In the genomic region with DNA sequence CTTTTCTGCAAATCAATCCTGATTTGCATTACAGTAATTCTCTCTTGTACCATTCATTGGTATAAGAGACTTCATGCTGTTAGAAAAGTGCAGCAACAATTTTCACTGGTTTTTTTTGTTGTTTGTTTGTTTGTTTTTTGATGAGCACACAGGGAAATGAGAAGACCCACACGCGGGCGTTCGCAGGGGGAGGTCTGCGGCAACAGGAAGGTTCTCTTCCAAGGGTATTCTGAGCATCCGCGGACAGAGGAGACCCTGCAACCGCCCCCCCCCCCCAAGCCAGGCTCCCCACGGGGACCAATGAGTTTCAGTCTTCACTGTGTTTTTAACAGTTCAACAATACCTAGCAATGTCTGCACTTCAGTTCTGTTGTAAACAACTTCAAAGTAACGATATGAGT, we compare ENCODE assay signal across 33 mouse cellular contexts. TPM values are rescaled to one million over a fixed set of nuclear protein-coding genes. Genes with fewer than 3 reads are reported as not detected.
"Had no signal": no experiment of that assay in that cellular context is flagged by ENCODE, and none has a peak within 500 bp of the region (broad histone marks: within the 10 kb centered on the region; RNA-seq: fewer than 3 reads in every experiment).

No protein-coding gene starts in this region.

- H3K27me3 ChIP-seq: embryonic facial prominence, embryonic 12.5 days; embryonic facial prominence, embryonic 13.5 days; embryonic facial prominence, embryonic 15.5 days; forebrain, embryonic 12.5 days; forebrain, embryonic 13.5 days had no signal

- DNase-seq: cerebellum, adult 9-10 months; cerebellum, adult 9-11 months; cerebellum, postnatal 10 days; cerebellum, postnatal 14 days; cerebellum, postnatal 25 days; cerebellum, postnatal 36 days; embryo, embryonic 11 days; forebrain, postnatal 0 days; gastrocnemius, adult 2 months; gastrocnemius, postnatal 10 days; gastrocnemius, postnatal 14 days; gastrocnemius, postnatal 25 days; gastrocnemius, postnatal 36 days; heart, adult 11 months; heart, adult 18-20 months; heart, adult 2 months had no signal

- ATAC-seq: forebrain, embryonic 13.5 days; forebrain, embryonic 14.5 days; forebrain, embryonic 16.5 days; forebrain, postnatal 0 days had no signal

- H3K4me3 ChIP-seq: embryonic facial prominence, embryonic 10.5 days; embryonic facial prominence, embryonic 12.5 days; embryonic facial prominence, embryonic 13.5 days; embryonic facial prominence, embryonic 15.5 days; erythroblast, embryonic 14.5 days; forebrain, embryonic 10.5 days; forebrain, embryonic 12.5 days; forebrain, embryonic 13.5 days; gastrocnemius, adult 2 months; heart, adult 2 months; heart, embryonic 10.5 days had no signal

- H3K4me1 ChIP-seq: embryonic facial prominence, embryonic 10.5 days; embryonic facial prominence, embryonic 12.5 days; embryonic facial prominence, embryonic 13.5 days; embryonic facial prominence, embryonic 15.5 days; forebrain, embryonic 10.5 days; forebrain, embryonic 12.5 days; forebrain, embryonic 13.5 days; heart, embryonic 10.5 days had no signal

- H3K27ac ChIP-seq: embryonic facial prominence, embryonic 10.5 days; embryonic facial prominence, embryonic 12.5 days; embryonic facial prominence, embryonic 13.5 days; embryonic facial prominence, embryonic 15.5 days; forebrain, embryonic 10.5 days; forebrain, embryonic 12.5 days; forebrain, embryonic 13.5 days; gastrocnemius, adult 2 months; heart, adult 2 months; heart, embryonic 10.5 days had no signal

- H3K4me2 ChIP-seq: embryonic facial prominence, embryonic 12.5 days; embryonic facial prominence, embryonic 13.5 days; embryonic facial prominence, embryonic 15.5 days; forebrain, embryonic 12.5 days; forebrain, embryonic 13.5 days had no signal

- H3K9me3 ChIP-seq: embryonic facial prominence, embryonic 10.5 days; embryonic facial prominence, embryonic 12.5 days; embryonic facial prominence, embryonic 13.5 days; embryonic facial prominence, embryonic 15.5 days; forebrain, embryonic 10.5 days; forebrain, embryonic 12.5 days; forebrain, embryonic 13.5 days; heart, embryonic 10.5 days had no signal

- H3K9ac ChIP-seq: embryonic facial prominence, embryonic 12.5 days; embryonic facial prominence, embryonic 13.5 days; embryonic facial prominence, embryonic 15.5 days; forebrain, embryonic 12.5 days; forebrain, embryonic 13.5 days; forebrain, postnatal 0 days had no signal

- H3K36me3 ChIP-seq: embryonic facial prominence, embryonic 10.5 days; embryonic facial prominence, embryonic 12.5 days; embryonic facial prominence, embryonic 13.5 days; embryonic facial prominence, embryonic 15.5 days; forebrain, embryonic 10.5 days; forebrain, embryonic 12.5 days; heart, embryonic 10.5 days had no signal

RNA-seq across cellular contexts. Expression of gene Fthl17e, which starts 13.8 kb away (rescaled TPM):
- polyA plus RNA-seq: cortical plate, adult 2 months; embryonic facial prominence, embryonic 10.5 days; embryonic facial prominence, embryonic 11.5 days; embryonic facial prominence, embryonic 12.5 days; embryonic facial prominence, embryonic 13.5 days; embryonic facial prominence, embryonic 14.5 days; embryonic facial prominence, embryonic 15.5 days; erythroblast, embryonic 14.5 days; forebrain, embryonic 10.5 days; forebrain, embryonic 11.5 days; forebrain, embryonic 12.5 days; forebrain, embryonic 13.5 days; forebrain, embryonic 14.5 days; forebrain, embryonic 16.5 days; forebrain, postnatal 0 days; frontal cortex, adult 2 months; gonadal fat pad, adult 2 months; heart, adult 2 months; heart, embryonic 10.5 days had no signal

RNA-seq across cellular contexts. Expression of gene Fthl17d, which starts 32.9 kb away (rescaled TPM):
- polyA plus RNA-seq: cortical plate, adult 2 months; embryonic facial prominence, embryonic 10.5 days; embryonic facial prominence, embryonic 11.5 days; embryonic facial prominence, embryonic 12.5 days; embryonic facial prominence, embryonic 13.5 days; embryonic facial prominence, embryonic 14.5 days; embryonic facial prominence, embryonic 15.5 days; erythroblast, embryonic 14.5 days; forebrain, embryonic 10.5 days; forebrain, embryonic 11.5 days; forebrain, embryonic 12.5 days; forebrain, embryonic 13.5 days; forebrain, embryonic 14.5 days; forebrain, embryonic 16.5 days; forebrain, postnatal 0 days; frontal cortex, adult 2 months; gonadal fat pad, adult 2 months; heart, adult 2 months; heart, embryonic 10.5 days had no signal

RNA-seq across cellular contexts. Expression of gene Fthl17c, which starts 43.1 kb away (rescaled TPM):
- polyA plus RNA-seq: cortical plate, adult 2 months; embryonic facial prominence, embryonic 10.5 days; embryonic facial prominence, embryonic 11.5 days; embryonic facial prominence, embryonic 12.5 days; embryonic facial prominence, embryonic 13.5 days; embryonic facial prominence, embryonic 14.5 days; embryonic facial prominence, embryonic 15.5 days; erythroblast, embryonic 14.5 days; forebrain, embryonic 10.5 days; forebrain, embryonic 11.5 days; forebrain, embryonic 12.5 days; forebrain, embryonic 13.5 days; forebrain, embryonic 14.5 days; forebrain, embryonic 16.5 days; forebrain, postnatal 0 days; frontal cortex, adult 2 months; gonadal fat pad, adult 2 months; heart, adult 2 months; heart, embryonic 10.5 days had no signal

RNA-seq across cellular contexts. Expression of gene Fthl17f, which starts 43.3 kb away (rescaled TPM):
- polyA plus RNA-seq: cortical plate, adult 2 months; embryonic facial prominence, embryonic 10.5 days; embryonic facial prominence, embryonic 11.5 days; embryonic facial prominence, embryonic 12.5 days; embryonic facial prominence, embryonic 13.5 days; embryonic facial prominence, embryonic 14.5 days; embryonic facial prominence, embryonic 15.5 days; erythroblast, embryonic 14.5 days; forebrain, embryonic 10.5 days; forebrain, embryonic 11.5 days; forebrain, embryonic 12.5 days; forebrain, embryonic 13.5 days; forebrain, embryonic 14.5 days; forebrain, embryonic 16.5 days; forebrain, postnatal 0 days; frontal cortex, adult 2 months; gonadal fat pad, adult 2 months; heart, adult 2 months; heart, embryonic 10.5 days had no signal

RNA-seq across cellular contexts. Expression of gene Fthl17b, which starts 56.7 kb away (rescaled TPM):
- polyA plus RNA-seq: cortical plate, adult 2 months; embryonic facial prominence, embryonic 10.5 days; embryonic facial prominence, embryonic 11.5 days; embryonic facial prominence, embryonic 12.5 days; embryonic facial prominence, embryonic 13.5 days; embryonic facial prominence, embryonic 14.5 days; embryonic facial prominence, embryonic 15.5 days; erythroblast, embryonic 14.5 days; forebrain, embryonic 10.5 days; forebrain, embryonic 11.5 days; forebrain, embryonic 12.5 days; forebrain, embryonic 13.5 days; forebrain, embryonic 14.5 days; forebrain, embryonic 16.5 days; forebrain, postnatal 0 days; frontal cortex, adult 2 months; gonadal fat pad, adult 2 months; heart, adult 2 months; heart, embryonic 10.5 days had no signal
